Mouse (Mus musculus): ENCODE data around the gene Topors. TPM values are rescaled to one million over a fixed set of nuclear protein-coding genes. Genes with fewer than 3 reads are reported as not detected.

Topors gene
- total and polyA plus RNA-seq, 3 experiments: 32.0 to 62.7 (median 38.3) TPM

DNA sequence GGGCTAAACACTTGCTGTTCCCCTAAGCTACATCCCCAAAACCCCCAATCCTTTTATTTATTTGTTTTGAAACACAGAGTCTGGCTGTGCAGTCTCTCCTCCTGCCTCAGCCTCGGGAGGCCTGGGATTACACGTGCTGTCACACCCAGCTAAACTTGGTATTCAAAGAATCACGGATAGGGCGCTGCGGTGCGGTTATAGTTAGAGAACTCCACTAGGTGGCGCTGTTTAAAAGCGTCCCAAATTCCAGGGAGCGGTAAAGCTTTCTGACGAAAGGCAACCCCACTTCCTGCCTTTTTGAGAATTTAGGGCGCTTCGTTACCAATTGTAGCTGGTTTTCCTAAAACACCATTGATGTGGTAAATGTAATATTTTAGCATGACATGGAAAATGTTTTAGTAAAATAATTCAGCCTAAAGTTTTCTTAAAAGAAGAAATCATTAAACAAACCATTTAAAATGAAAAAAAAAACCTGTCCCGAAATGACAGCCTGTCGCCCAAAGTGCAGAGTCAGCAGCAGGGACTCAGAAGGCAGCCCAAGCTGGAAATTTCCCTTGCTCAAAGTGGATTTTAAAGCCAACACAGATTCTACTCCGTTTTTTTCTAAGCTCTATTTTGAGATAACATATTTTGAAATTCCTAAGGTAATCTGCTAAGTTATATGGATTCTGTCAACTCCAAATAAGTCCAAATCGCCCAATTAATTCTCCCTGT lies 31.6 kb upstream of the Topors start:
- DNase-seq (ENCODE audit: low read depth, low spot score): peak; percentile 91
- Histone ChIP-seq H3K36me3 (ENCODE audit: control insufficient read depth in 1 of 2, insufficient read depth in 2 of 2, low read length in 2 of 2) (peaks cover 0 to 14% of the 10 kb centered on the region in 2 experiments; a peak in 2 of 4 replicates), H3K9me3 (replicated peaks; ENCODE audit: insufficient read depth, low read length) (no peaks in the 10 kb centered on the region), H3K4me3 (ENCODE audit: control insufficient read depth in 1 of 2, insufficient read depth in 1 of 2, low read depth in 2 of 2, low read length in 2 of 2) (peak overlapping the region; percentile 14 to 67; a peak in 3 of 4 replicates), H3K27ac (ENCODE audit: control insufficient read depth, low read depth, low read length) (no peak overlapping the region), H3K79me2 (ENCODE audit: control insufficient read depth, insufficient read depth, low read length, poor library complexity) (no peaks in the 10 kb centered on the region), H3K9ac (ENCODE audit: control insufficient read depth, low read depth, low read length, poor library complexity, severe bottlenecking) (peak overlapping the region; percentile 47), H3K4me1 (ENCODE audit: control insufficient read depth in 1 of 2, insufficient read depth in 2 of 2, low read length in 2 of 2) (peaks cover 5 to 15% of the 10 kb centered on the region in 2 experiments), H3K27me3 (ENCODE audit: control insufficient read depth in 1 of 2, insufficient read depth in 2 of 2, low read length in 2 of 2) (no peaks in the 10 kb centered on the region; a peak in 3 of 4 replicates)
- TF ChIP-seq ZC3H11A (IDR thresholded peaks at IDR 0.05; ENCODE audit: low read depth, low read length) (peak; percentile 87), TAL1 (IDR thresholded peaks at IDR 0.05; ENCODE audit: low read length) (no peak), E2F4 (IDR thresholded peaks at IDR 0.05; ENCODE audit: borderline replicate concordance, low read depth, low read length) (no peak), MYC (IDR thresholded peaks at IDR 0.05; ENCODE audit: low read depth, low read length) (peak; percentile 70), CTCF (IDR thresholded peaks at IDR 0.05 in 2 of 3, conservative IDR thresholded peaks at IDR 0.05 in 1 of 3; ENCODE audit: control insufficient read depth in 1 of 3, insufficient read depth in 1 of 3, low read depth in 2 of 3, low read length in 3 of 3, poor library complexity in 1 of 3, severe bottlenecking in 1 of 3) (peak; percentile 74 to 92 (median 75)), POLR2A (IDR thresholded peaks at IDR 0.05; ENCODE audit: control insufficient read depth in 1 of 2, insufficient read depth in 1 of 2, low read depth in 1 of 2, low read length in 2 of 2, poor library complexity in 1 of 2) (no peak), POLR2AphosphoS2 (IDR thresholded peaks at IDR 0.05; ENCODE audit: low read length) (no peak), USF1 (IDR thresholded peaks at IDR 0.05; ENCODE audit: low read depth, low read length) (no peak), ETS1 (IDR thresholded peaks at IDR 0.05; ENCODE audit: low read depth, low read length) (peak; percentile 40; the same call in 1 of the 2 replicates), ZNF384 (IDR thresholded peaks at IDR 0.05; ENCODE audit: low read depth, low read length) (peak; percentile 49), MAZ (IDR thresholded peaks at IDR 0.05; ENCODE audit: low read depth, low read length) (no peak), TBP (IDR thresholded peaks at IDR 0.05; ENCODE audit: low read depth, low read length) (no peak), ZKSCAN1 (IDR thresholded peaks at IDR 0.05; ENCODE audit: low read depth, low read length) (no peak), MAX (IDR thresholded peaks at IDR 0.05; ENCODE audit: low read length) (peak; percentile 92), UBTF (IDR thresholded peaks at IDR 0.05; ENCODE audit: borderline replicate concordance, insufficient read depth, low read depth, low read length) (no peak), SMC3 (IDR thresholded peaks at IDR 0.05; ENCODE audit: low read depth, low read length) (peak; percentile 88), ELF1 (IDR thresholded peaks at IDR 0.05; ENCODE audit: low read depth, low read length) (peak; percentile 71), KAT2A (conservative IDR thresholded peaks at IDR 0.05; ENCODE audit: low read depth, low read length) (no peak), HCFC1 (IDR thresholded peaks at IDR 0.05; ENCODE audit: low read depth, low read length) (no peak), RCOR1 (IDR thresholded peaks at IDR 0.05; ENCODE audit: low read depth, low read length) (no peak), GABPA (IDR thresholded peaks at IDR 0.05; ENCODE audit: low read depth, low read length) (no peak), MXI1 (IDR thresholded peaks at IDR 0.05; ENCODE audit: low read depth, low read length) (peak; percentile 76), USF2 (IDR thresholded peaks at IDR 0.05; ENCODE audit: borderline replicate concordance in 1 of 2, insufficient read depth in 1 of 2, low read depth in 1 of 2, low read length in 2 of 2) (no peak), NELFE (IDR thresholded peaks at IDR 0.05; ENCODE audit: low read depth, low read length) (no peak), JUND (IDR thresholded peaks at IDR 0.05; ENCODE audit: low read depth, low read length) (peak; percentile 30; the same call in 1 of the 2 replicates), SIN3A (IDR thresholded peaks at IDR 0.05; ENCODE audit: low read length) (peak; percentile 61), EP300 (IDR thresholded peaks at IDR 0.05; ENCODE audit: low read depth in 1 of 2, low read length in 2 of 2) (peak in 1 of 2 experiments; percentile 44; a peak in 2 of 4 replicates), MYB (IDR thresholded peaks at IDR 0.05; ENCODE audit: low read depth, low read length) (no peak), POLR2AphosphoS5 (IDR thresholded peaks at IDR 0.05; ENCODE audit: borderline replicate concordance, low read depth, low read length) (no peak), RAD21 (IDR thresholded peaks at IDR 0.05; ENCODE audit: low read depth, low read length) (peak; percentile 93), GATA1 (IDR thresholded peaks at IDR 0.05; ENCODE audit: low read depth, low read length) (no peak), CHD2 (IDR thresholded peaks at IDR 0.05; ENCODE audit: low read length) (no peak), BHLHE40 (IDR thresholded peaks at IDR 0.05; ENCODE audit: borderline replicate concordance, low read depth, low read length) (peak; percentile 53; the same call in 1 of the 2 replicates), NRF1 (IDR thresholded peaks at IDR 0.05; ENCODE audit: insufficient read depth, low read depth, low read length, poor library complexity, severe bottlenecking) (no peak), CHD1 (IDR thresholded peaks at IDR 0.05; ENCODE audit: low read depth, low read length) (no peak), TCF12 (IDR thresholded peaks at IDR 0.05; ENCODE audit: low read depth, low read length) (no peak)
